Mouse (Mus musculus): Measurements from ENCODE around the gene Galnt9. TPM values are rescaled to one million over a fixed set of nuclear protein-coding genes. Genes with fewer than 3 reads are reported as not detected.

Gene Galnt9
- total RNA-seq, 1 experiment from 2014 or later: not detected

DNA sequence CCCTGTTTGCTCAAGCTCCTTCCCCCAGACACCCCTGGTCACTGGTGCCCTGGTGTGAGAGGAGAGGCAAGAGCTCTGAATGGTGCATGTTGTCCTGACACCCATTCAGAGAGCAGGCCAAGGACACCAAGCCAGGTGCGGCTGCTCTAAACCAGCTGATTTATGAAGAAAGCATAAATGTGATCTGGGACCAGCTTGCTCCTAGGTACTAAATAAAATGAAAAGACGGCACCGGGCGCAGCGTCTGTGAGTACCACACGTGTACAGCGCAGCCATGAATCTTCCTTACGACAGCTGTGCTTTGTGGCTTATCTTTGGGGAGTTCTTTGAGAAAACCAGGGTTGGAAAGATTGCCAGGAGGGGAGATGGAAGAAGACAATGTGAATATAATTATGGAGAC, 8.2 kb upstream of the Galnt9 start:
- DNase-seq: no peak

DNA sequence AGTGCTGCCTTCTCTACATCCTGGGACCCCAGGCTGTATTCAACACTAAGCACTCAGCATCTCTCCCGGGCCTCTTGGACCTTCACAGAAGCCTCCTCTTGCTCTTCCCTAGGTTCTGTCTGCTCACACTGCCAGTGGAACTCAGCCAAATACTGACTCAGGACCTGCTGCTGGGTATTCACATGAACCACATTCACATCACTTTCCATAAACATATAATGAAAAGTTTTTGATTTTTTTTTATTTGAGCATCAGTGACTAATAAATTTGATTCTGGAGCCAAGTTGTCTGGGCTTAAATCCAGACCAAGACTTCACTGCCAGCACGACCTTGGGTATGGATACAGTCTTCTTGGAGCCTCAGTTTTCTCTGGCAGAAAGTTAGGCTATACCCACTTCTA, 3.2 kb upstream of the Galnt9 start:
- DNase-seq: peak; percentile 45

DNA sequence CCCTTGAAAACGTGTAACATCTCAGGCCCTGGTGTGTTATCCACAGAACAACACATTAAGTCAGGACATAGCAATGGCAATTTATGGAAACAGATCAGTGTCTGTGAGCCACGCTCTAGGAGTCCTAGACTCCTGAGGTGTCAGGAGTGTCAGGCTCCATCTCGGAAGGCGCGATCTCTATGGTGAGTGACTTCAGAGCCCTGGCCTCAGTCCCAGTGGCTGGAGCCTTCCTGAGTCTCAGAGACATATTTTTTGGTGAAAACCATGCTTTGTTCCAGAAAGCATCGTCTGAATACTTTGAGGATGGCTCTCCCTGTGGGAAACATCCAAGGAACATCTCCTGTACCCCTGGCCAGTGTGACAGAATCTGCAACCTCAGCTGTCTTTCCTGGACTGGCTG, 2.7 kb upstream of the Galnt9 start:
- DNase-seq: no peak

DNA sequence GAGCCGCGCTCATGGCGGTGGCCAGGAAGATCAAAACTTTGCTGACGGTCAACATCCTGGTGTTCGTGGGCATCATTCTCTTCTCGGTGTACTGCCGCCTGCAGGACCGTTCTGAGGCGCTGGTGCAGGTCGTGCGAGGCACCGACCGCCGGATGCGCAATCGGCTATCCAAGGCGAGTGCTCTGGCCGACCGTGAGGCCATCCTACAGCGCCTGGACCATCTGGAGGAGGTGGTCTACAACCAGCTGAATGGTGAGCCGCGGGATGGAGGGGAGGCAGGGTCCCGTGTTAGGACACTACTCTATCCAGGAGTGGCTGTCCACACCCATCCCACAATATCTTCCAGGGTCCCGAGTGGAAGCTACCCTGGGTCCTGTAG, 525 bp downstream of the Galnt9 start:
- DNase-seq: no peak

DNA sequence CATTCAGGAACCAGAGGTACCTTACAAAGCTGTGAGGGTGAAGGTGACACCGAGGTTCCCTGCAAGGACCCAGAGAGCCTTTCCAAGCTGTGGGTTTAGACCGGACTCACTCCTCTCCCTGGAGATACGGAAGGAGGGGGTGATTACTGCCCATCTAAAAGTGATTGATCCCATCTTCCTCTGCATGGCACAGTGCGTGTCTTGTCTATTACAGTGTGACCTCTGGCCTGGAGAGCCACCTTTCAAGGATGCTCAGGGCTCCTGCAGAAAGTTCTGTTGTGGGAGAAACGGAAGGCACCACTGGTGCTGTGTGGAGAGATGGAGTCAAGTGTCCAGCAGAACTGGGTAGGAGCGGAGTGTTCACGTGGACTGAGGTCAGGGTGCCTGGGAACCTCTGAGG, 1.2 kb downstream of the Galnt9 start:
- DNase-seq: no peak

DNA sequence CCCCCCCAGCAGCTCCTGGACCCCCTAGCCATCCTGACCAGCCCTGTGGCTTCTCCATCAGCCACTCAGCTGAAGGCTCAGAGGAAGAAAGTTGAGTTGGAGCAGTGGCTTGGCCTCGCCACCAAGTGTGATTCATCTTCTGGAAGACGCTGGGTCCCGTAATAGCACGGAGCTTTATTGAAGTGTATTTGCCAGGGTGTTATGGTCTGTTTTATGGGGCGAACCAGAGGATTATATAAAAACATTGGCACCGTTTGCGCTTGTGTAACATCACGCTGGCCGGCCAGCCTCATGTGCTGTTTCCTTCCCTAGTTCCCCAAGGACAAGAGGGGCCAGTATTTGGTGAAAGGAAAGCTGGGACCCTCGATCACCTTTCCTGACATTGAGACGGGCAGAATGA, 2.0 kb downstream of the Galnt9 start:
- DNase-seq: no peak

DNA sequence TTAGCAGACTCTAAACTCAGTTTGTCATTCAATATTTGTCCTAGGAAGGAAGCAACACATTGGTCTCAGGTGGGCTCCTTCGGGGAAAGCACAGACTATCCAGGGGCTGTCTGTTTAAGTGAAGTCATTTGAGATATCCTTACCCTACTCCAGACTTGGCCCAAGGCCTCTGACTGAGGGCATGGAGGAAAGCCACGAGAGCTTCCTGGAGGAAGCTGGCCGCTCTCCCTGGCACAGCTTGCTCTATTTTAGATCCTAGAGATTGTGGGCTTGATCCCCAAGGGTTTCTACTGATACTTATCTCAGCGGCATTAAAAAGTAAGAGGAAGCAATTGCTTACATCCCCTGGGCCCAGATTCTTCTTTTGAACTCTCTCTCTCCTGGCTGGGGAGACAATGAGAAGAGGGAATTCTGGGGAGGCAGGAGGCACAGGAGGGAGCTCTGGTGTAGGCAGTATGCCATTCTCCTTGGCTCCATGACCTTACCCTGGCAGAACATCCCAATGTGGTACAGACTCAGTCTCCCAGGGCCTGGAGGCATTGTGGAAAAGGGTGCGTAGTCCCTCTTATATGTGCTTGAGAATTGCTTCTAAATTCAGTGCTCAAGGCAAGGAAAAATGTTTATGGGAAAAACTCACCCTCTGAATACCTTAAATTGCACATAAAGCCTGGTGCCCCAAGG, 2.7 kb downstream of the Galnt9 start:
- no peak for DNase-seq

DNA sequence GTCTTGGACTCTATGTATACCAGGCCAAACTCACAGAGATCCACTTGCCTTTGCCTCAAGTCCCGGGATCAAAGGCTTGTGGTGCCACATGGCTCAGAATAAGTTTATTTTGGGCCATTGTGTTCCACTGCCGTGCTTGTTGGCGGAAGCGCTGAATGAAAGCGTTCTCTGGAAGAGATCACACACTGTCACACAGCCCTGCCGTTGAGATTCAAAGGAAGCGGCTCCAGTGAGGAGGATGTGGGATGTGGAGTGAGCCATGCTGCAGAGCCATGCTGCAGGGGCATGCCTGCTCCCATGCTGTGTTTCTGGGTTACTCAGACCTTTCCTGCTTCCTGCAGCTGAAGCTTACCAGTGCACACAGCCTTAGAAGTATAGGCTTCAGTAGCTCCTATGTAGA, 4.3 kb downstream of the Galnt9 start:
- DNase-seq: no peak

DNA sequence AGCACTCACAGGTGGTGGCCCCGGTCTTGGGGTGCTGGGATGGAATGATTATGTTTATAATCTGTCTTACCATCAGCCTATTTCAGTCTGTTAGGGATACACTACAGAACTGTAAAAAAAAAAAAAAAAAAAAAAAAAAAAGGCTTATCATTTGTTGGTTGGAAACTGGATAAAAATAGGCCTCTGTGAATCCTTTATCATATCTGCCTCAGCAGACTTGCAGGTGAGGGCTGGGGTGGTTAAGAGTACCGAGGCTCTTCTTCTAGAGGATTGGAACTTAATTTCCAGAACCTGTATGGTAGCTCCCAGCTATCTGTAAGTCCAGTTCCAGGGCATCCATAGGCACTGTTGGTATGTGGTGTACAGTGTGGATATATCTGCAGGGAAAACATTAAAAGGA, 6.0 kb downstream of the Galnt9 start:
- no peak for DNase-seq

DNA sequence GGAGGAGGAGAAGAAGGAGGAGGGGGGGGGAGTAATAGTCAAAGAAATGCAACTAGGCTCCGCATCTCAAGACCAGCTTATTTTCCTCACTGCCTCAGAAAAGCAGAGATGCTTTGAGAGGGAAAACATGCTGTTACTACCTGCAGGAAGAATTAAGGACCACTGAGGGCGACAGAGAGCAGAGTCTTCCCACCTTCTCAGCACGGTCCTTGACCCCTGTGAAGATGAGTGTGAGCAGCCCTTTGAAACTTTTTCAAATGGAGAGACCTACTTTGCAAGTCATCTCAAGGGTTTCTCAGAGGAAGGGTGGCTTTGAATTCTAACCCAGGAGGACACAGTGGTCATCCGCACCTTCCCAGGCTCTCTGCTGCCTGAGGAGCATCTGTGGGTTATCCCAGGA, 6.7 kb downstream of the Galnt9 start:
- DNase-seq: no peak

DNA sequence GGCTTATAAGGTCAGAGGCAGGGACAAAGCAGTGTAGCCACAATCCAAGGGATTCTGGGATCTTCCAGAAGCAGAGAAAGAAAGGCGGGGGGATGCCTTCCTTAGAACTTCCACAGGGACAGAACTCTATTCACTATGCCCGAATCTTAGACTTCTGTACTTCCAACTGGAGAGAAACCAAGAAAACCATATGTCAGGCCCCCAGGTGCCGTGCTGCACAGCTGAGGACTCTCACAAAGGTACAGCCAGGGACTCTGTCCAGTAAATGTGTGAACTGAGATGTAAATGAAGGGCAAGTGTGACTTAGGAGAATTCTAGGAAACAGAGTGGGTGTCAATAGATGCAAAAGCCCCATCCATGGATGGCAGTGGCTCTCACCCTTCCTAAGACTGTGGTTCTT, 7.8 kb downstream of the Galnt9 start:
- no peak for DNase-seq

DNA sequence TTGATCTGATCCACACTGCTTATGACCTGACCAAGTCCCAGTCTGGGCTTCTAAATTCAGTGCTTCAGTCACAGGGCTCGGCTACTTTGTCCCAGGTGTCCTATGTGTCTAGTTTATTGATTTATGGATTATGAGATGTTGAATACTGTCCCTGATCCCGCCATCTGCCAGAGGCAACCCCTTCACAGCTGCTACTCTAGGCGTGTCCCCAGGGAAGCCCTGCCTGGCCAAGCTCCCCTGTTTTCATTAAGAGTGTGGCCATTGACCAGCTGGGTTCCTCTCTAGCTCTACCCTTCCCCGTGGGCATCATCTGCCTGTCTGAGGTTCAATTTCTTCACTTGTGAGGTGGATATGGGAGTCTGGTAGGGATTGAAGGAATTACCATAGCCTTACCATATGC, 9.2 kb downstream of the Galnt9 start:
- no peak for DNase-seq

DNA sequence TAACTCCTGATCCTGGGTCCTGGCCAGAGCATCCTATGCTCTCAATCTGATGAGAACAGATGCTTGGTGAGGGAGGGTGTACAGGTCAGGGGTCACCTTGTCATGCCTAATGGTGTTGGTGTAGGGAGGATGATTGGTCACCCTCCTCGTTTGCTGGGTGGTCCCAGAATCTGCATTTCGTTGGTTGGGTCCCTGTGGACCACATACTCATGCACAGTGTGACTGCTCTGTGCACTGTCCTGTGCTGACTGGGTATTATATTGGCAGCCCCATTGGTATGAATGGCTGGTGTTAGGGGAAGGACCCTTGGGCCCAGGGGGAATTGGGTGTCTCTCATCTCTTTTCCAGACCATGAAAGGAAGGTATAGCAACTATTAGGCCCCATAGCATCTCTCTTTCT, 11.0 kb downstream of the Galnt9 start:
- DNase-seq: no peak

DNA sequence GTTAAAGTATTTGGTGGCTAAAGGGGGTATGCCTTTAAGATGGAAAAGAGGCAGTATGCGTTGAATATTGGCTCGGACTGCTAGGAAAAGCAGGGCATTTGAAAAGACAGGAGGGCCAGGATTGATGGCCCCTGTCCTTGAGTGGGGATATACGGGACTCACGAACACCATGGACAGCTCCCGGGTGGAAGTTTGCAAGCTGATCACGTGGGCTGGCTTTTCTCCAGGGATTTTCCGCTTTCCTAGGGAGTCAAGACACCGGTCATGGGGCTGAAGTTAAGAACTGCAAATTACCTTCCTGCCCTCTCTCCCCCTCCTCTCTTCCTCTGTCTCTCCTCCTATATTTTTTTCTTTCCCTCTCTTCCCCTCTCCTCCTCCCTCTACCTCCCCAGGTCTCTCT, 14.2 kb downstream of the Galnt9 start:
- peak; percentile 93 for DNase-seq

DNA sequence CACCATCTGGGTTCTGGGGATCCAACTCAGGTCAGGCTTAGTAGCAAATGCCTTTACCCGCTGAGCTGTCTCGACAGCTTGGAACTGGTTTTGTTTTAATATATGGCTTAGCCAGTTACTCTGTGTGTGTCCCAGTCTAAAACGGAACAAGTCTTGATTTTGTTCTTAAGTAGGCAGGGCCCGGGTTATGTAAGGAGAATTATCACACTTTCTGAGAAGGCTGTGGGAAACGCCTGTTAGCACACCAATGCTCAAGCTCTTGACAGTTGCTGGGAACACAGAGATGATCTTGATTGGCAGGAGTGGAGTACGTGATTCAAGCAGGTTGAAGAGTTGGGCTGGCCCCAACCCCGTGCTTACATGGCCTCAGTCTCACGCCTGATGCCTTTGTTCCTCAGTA, 15.5 kb downstream of the Galnt9 start:
- no peak for DNase-seq

DNA sequence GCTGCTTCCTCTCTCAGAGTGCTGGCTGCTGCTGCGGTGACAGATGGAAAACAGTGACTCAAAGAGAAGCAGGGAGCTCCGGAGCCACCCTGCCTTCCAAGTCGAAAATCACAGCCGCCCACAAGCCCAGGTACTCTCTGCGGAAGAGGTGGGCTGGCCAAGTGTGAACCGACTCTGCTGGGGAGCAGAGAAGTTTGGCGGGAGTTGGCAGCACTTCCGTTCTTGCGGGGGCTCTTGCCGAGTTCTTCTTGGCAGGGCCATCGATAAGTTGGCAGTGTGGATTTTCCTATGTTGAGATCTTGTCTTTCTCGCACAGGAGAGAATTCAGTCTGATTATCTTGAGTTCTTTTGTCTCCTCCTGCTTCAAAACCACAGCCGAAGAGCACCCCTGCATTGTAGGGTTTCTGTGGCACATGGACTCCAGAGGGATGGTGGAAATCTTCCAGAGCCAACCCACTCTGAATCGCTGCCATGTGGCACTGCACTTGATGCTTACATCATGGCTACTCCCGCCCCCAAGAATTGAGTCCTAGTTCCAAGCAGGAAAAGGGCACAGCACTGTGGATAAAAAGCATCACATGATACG, 18.7 kb downstream of the Galnt9 start:
- DNase-seq: no peak

DNA sequence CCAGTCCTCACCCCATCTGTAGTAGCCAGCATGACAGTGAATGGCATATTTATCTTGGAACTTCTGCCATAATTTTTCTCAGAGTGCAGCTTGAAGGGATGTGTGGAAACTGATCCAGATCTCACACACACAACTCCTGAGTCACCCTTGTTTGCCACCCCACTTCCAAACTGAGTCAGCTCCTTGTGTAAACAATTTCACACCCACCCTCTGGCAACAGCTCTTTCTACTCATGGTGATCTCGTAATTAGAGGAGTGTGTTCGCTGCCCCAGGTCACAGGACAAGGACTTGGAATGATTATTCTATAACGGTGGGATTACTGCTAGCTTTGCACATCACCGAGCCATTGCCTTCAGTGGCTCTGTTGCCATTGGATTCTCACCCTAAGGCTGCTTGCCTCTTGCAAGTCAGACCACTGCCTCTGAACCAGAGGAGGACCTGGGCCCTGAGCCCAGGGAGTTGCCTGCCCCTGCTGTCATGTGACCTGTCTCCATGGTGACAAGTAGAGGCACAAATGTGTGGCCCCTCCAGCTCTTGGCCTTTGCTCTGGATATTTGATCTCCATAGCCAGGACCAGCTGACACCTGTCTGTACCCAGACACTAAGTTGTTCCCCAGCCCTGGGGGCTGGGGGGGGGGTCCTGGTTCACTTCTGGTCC, 21.0 kb downstream of the Galnt9 start:
- no peak for DNase-seq

DNA sequence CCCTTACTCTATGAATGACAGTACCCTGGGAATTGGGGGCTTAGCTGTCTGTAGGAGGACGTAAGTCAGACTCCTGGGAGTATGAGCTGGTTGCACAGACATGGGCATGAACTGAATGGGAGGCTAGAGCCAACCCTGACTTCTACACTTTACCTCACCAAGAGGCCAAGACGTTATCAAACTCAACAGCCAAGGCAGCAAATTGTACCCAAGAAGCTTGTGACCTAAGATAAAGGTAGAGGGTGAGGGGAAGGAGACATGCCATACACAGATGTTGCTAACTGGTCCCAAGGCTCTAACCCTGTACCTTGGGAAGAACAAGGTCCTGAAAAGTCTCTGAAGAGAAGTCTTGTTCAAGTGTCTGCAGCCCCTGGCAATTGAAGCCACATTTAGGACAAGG, 23.4 kb downstream of the Galnt9 start:
- DNase-seq: no peak

DNA sequence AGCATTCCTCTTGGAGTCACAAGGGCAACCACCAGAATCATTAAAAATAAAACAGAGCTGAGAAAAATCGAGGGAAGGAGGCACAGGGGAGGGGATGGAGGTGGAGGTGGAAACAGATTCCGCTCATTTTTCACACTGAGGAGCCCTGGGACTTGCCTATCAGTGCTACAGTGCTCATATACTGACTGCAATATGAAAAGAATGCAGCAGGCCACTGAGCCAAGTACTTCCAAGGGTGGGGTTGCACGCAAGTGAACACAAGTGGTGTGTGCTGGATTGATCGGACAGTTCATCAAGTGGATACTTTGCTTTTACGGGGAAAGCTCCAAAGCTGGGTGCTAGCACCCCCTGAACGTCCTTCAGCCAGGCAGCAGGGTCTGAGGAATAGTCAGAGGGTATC, 30.7 kb downstream of the Galnt9 start:
- DNase-seq: no peak

DNA sequence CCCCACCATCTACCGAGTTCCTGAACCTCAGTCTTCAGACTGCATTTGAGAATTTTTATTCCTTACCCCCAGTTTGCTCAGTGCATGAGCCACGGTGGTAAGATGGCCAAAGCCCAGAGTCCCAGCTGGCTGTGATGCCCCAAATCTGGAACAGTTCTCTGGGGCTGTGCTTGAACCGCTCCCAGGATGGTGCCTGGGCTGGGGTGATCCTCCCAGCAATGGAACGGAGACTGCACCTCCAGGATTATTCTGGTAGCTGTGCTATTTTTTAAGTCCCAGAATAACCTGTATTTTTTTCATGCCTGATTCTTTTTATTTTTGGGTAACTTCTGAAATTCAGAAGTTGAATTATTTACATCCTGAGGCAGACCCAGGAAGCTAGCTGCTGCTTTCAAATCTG, 35.1 kb downstream of the Galnt9 start:
- no peak for DNase-seq

DNA sequence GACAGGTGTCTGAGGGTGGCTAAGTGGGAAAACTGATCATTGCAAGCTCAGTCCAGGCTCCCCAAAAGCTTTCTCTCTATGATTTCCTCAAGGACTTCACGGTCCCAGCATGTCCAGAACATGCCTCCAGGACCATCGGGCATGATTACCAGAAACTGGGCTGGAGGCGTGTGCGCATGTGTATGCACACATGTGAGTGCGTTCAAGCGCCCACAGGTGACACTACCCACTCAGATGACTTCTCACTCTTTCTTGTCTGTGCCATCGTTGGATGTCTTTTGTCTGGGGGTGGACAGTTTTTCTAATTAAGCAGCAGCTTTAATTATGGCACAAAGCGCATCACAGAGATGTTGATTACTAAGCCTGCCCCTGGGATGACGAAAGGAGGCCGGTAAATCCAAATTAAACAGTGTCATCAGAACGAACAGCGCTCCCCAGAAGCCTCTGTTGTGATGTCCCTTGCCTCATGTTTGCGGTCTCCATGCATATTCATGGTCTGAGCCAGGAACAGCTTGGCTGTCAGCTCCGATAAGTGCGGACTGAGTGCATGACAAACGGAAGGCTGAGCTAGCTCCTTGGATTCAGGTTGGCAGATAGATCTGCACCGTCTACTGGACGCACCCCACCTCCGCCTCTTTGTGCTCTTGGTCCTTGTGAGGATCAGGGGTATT, 36.5 kb downstream of the Galnt9 start:
- DNase-seq: no peak

DNA sequence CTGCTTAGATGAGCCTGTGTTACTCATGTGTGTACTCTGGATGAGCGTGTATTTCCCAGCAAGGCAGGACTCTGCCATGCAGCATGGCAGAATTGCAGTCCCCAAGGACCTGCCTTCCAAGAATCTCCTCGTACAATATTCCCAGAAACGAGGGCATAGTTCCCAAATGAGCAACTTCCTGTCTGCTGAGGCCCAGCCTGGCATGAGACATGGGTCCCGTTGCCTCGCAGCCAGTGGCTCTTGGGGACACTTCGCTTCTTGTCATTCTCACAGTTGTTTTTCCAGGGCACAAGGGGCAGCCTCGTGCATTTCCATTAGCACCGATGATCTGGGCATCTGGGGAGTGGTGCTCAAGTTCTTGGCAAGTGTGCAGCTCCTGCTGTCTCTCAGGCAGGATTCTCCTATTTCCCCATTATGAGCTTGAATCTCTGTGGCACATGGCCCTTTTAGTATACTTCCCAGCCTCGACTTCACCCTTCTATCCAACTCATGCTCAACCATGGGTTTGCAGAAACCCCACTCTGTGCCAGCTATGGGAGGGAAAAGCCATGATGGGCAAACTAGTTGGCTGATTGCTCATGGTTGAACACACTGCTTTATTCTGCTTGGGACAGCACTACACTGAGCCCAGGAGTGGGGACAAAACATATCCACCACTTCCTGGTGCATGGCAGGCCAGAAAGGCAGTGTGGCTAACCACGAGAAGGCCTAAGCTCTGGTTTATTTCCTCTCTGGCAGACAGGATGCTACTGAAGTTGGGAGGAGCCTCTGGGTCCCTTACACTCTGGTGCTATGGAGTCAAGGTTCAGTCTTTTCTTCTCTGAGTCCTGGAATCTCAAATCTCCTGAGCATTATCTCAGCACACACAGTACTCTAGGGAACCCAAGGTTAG, 38.7 kb downstream of the Galnt9 start:
- peak; percentile 51 for DNase-seq

DNA sequence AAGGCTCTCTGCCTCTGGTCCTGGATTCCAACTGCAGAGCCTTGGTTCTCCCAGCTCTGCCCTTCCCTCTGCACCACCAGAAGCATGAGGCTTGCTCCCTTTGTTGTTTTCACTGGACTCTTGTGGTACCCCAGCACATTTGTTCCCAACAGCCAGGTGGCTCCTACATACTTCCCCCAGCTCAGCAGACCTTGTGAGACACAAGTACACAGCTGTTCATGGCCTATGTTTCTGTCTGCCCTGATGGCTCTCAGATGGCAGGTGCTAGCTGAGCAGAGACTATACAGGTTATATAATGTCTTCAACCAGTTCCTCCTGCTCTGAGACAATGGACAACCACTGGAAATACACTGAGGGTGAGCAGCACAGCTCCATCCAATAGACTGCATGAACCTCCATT, 43.3 kb downstream of the Galnt9 start:
- DNase-seq: no peak

All from adrenal gland, postnatal 14 days (tissue).